Mouse (Mus musculus) spleen, adult 2 months (tissue): ENCODE measurements at regions not wholly inside any gene's neighbourhood (a gene's known extent, or its start where the extent isn't known, plus 50 kb on each side); places are given as distances from the start of the nearest gene placed in this dataset.
"Not testable (repeated sequence)": the region's sequence is repeated elsewhere in the genome, so short reads cannot be mapped to it uniquely, and the experiment has no call there.

Experiments
- DNase-seq, 2 experiments: peaks; one replicate each; pipeline versions ENCODE4 v3.0.0 to v3.0.0-alpha.2; 2012 to 2021; ENCODE audit warnings: low spot score in 2 of 2, low read depth in 1 of 2
- H3K27ac ChIP-seq: fragments of 200-500 bp; 2 replicates; pipeline ENCODE4 v1.5.1; 2012; ENCODE audit warnings: low read length, inconsistent platforms; ENCODE audit not compliant: insufficient read depth
- H3K27me3 ChIP-seq: fragments of 200-500 bp; 2 replicates; pipeline ENCODE4 v1.6.1; 2012; ENCODE audit warnings: mild to moderate bottlenecking, moderate library complexity, low read length, inconsistent platforms; ENCODE audit not compliant: control insufficient read depth, insufficient read depth
- H3K36me3 ChIP-seq: fragments of 200-500 bp; 2 replicates; pipeline ENCODE4 v1.6.1; 2012; ENCODE audit warnings: mild to moderate bottlenecking, low read length, inconsistent platforms; ENCODE audit not compliant: control insufficient read depth, insufficient read depth
- H3K4me1 ChIP-seq: fragments of 200-500 bp; 2 replicates; pipeline ENCODE4 v1.6.1; 2011; ENCODE audit warnings: inconsistent platforms; ENCODE audit not compliant: control insufficient read depth, insufficient read depth, insufficient read length
- H3K4me3 ChIP-seq: fragments of 200-500 bp; 2 replicates; pipeline ENCODE4 v1.5.1; 2011; ENCODE audit warnings: mild to moderate bottlenecking, inconsistent platforms; ENCODE audit not compliant: insufficient read depth, insufficient read length; ENCODE audit errors: extremely low read depth
- CTCF ChIP-seq: fragments of 200-500 bp; IDR thresholded peaks from 2 replicates; pipeline ENCODE4 v1.5.1; 2011; ENCODE audit warnings: mild to moderate bottlenecking, inconsistent platforms; ENCODE audit not compliant: insufficient read depth, insufficient read length, insufficient replicate concordance; ENCODE audit errors: extremely low read depth
- POLR2A ChIP-seq: fragments of 200-500 bp; IDR thresholded peaks from 2 replicates; pipeline ENCODE4 v1.6.1; 2011; ENCODE audit warnings: low read depth, low read length, inconsistent platforms
- WGBS: fragments of 180-500 bp; shearing (Covaris S2); methylation state at CpG from one replicate; pipeline ENCODE4 v1.1.7; 2018; 5-methylcytosine and 5-hydroxymethylcytosine counted together

DNA sequence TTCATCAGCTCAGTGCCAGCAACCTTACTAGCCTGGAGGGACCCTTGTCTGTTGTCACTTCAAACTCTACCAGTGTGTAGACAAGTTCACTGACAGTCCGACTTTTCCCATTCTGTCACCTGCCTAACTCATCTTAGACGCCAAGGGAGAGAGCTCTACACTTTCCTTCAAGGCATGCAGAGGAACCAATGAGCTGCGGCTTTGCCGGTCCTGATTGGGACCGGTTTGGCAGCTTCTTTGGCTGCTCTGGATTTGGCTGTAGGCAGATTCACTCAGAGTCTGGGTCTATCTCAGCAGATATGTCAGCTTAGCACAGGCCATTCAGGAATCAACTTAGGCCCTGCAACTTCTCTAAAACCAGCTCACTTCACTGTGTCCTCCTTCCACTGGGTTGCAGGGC is 264.3 kb downstream of the 1810013L24Rik start:
- 77% methylated on average over 5 of the region's 5 CpGs for WGBS
- no peak for TF ChIP-seq POLR2A
- TF ChIP-seq CTCF = no peak
- no peaks in the 10 kb centered on the region for H3K27me3 ChIP-seq
- no peak overlapping the region for H3K27ac ChIP-seq
- no peaks in the 10 kb centered on the region for H3K4me1 ChIP-seq
- DNase-seq = no peak
- no peak overlapping the region for H3K4me3 ChIP-seq
- no peaks in the 10 kb centered on the region for H3K36me3 ChIP-seq

DNA sequence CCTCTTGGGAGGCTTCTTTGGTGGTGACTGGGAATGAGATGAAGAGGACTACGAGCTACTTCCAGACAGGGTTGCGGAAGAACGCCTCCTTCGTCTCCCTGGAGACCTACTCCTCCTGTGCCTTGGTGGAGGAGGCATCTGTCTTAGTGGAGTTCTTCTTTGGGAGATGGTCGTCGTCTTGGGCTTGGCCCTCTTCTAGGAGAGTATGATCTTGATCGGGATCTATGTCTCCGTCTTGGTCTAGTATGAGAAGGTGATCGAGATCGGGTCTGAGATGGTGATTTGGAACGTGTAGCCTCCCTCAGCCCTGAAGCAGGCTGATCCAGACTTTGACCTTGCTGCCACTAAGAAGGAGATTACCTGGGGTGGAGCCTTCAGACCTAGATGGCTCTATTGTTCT is 276.3 kb downstream of the 1810013L24Rik start:
- Histone ChIP-seq H3K27me3 (no peaks in the 10 kb centered on the region), H3K4me3 (no peak overlapping the region), H3K27ac (no peak overlapping the region), H3K4me1 (no peaks in the 10 kb centered on the region), H3K36me3 (no peaks in the 10 kb centered on the region)
- no peak for TF ChIP-seq POLR2A
- no peak for TF ChIP-seq CTCF
- 93% methylated on average over 11 of the region's 11 CpGs for WGBS
- DNase-seq = no peak

DNA sequence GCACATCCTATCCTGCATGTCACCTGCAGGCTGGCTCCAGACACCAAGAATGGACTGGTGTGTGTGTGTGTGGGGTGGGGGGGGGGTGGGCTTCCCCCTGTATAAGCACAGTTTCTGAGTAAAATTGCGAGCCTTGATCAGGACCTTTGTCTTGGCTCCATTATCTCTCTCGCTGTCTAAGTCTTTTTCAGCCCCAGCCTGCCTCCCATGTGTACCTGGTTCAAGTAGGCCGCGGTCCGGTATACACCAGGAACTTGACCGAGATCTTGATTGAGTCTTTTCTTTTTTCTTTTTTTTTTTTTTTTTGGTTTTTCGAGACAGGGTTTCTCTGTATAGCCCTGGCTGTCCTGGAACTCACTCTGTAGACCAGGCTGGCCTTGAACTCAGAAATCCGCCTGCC is 276.8 kb downstream of the 1810013L24Rik start:
- H3K27me3 ChIP-seq, H3K27ac ChIP-seq, DNase-seq, H3K4me1 ChIP-seq, H3K36me3 ChIP-seq, H3K4me3 ChIP-seq: not testable (repeated sequence)
- 83% methylated on average over 8 of the region's 8 CpGs for WGBS

DNA sequence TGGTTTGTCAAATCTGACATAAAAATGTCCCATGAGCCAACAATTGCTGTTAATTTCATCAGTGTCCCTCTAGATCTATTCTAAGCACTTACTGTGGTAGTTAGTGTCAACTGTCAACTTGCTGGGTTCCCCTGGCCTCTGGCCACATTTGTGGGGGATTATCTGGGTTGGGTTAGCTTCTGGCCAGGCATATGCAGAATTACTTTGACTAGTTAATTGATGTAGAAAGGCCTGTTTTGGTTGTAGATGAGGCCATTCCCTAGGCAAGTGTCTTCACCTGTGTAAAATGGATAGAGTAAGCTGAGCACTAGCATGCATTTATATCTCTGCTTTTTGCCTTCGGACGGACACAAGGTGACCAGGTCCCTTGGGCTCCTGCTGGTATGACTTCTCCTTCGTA is 283.9 kb downstream of the 1810013L24Rik start:
- Histone ChIP-seq H3K36me3 (no peaks in the 10 kb centered on the region), H3K27ac (no peak overlapping the region), H3K4me3 (no peak overlapping the region), H3K4me1 (no peaks in the 10 kb centered on the region), H3K27me3 (no peaks in the 10 kb centered on the region)
- TF ChIP-seq CTCF (no peak), POLR2A (no peak)
- 88% methylated on average over 3 of the region's 3 CpGs for WGBS
- no peak for DNase-seq

DNA sequence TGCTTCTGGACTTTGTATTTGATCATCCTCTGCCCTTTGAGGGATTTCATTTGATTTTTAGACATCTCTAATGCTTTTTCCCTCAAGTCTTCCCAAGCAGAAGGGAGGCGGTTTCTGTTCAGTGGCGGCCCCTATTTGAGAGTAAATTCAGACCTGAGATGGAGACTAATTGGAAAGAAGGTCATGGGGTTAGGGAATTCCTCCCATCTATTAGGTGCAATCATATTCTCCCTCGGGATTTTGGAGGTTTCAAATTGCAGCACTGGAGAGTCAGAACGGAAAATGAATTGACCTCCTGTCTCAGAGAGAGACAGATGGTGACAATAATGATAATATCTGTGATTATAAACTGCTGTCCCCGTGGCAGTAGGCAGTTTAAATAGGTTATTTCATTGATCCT is 285.6 kb downstream of the 1810013L24Rik start:
- Histone ChIP-seq H3K27me3 (no peaks in the 10 kb centered on the region), H3K4me1 (no peaks in the 10 kb centered on the region), H3K4me3 (no peak overlapping the region), H3K27ac (no peak overlapping the region), H3K36me3 (no peaks in the 10 kb centered on the region)
- DNase-seq = no peak
- WGBS = 72% methylated on average over 5 of the region's 5 CpGs
- TF ChIP-seq CTCF (no peak), POLR2A (no peak)

DNA sequence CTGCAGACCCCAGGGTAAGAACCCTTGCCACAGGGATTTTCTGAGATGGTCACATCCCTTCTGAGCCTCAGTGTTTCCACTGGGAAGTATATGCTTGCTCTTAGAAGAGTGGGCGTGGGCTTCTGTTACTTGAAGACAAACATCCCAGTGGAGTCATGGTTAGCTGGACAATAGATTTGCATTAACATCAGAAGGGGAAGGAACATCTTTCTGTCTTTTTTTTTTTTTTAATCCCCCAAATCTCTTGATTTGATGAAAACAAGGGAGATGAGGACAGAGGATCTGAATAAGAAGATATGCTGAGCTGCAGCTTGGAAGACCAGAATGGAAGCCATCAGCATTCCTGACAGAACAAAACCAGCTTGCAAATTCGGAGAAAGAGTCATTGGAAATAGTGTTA is 291.7 kb downstream of the 1810013L24Rik start:
- H3K36me3 ChIP-seq = no peaks in the 10 kb centered on the region
- H3K27ac ChIP-seq = no peak overlapping the region
- H3K27me3 ChIP-seq = no peaks in the 10 kb centered on the region
- no peak overlapping the region for H3K4me3 ChIP-seq
- no peak for DNase-seq
- H3K4me1 ChIP-seq = no peaks in the 10 kb centered on the region
- WGBS = 77% methylated on average over 2 of the region's 2 CpGs
- TF ChIP-seq POLR2A = no peak
- TF ChIP-seq CTCF = no peak

DNA sequence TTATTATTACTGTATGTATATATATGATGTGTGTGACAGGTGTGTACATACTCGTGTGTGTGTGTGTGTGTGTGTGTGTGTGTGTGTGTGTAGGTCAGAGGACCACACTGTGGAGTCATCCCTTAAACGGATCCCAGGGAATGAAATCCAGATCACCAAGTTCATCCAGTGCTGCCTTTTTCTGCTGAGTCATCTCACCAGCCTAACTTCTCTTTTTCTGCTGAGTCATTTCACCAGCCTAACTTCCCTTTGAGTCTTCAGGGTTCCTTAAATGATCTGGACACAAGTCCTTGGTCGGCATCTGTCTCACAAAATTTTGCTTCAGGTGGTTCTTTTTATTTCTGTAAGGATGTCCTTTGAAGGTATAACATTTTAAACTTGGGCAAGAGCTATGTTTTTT is 302.2 kb downstream of the 1810013L24Rik start:
- no peak for DNase-seq
- WGBS = 46% methylated on average over 3 of the region's 3 CpGs
- TF ChIP-seq CTCF = no peak
- TF ChIP-seq POLR2A = no peak

DNA sequence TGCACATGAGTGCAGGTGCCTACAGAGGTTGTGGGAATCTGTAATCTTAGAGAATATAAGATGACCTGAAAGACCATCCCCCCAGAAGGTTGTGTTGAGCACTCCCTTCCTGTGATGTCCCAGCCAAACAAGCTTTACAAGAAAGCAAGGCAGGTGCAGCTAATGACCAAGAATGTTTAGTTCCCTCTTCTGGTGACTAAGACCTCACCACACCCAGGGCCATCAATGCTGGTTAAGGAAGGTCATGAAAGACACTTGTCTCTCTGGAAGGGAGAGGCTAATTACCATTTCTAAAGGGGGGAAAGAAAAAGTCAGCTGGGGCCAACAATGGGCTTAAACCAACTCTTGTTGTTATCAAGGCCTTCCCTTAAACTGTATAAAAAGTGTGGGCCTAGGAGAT is 302.9 kb downstream of the 1810013L24Rik start:
- Histone ChIP-seq H3K4me1 (no peaks in the 10 kb centered on the region), H3K27ac (no peak overlapping the region), H3K36me3 (no peaks in the 10 kb centered on the region), H3K4me3 (no peak overlapping the region), H3K27me3 (no peaks in the 10 kb centered on the region)
- no peak for TF ChIP-seq POLR2A
- no peak for DNase-seq

More for the DNA sequence above, 302.2 kb downstream of the 1810013L24Rik start:
- H3K27me3 ChIP-seq = no peaks in the 10 kb centered on the region
- H3K4me1 ChIP-seq = no peaks in the 10 kb centered on the region
- no peak overlapping the region for H3K4me3 ChIP-seq
- no peaks in the 10 kb centered on the region for H3K36me3 ChIP-seq
- H3K27ac ChIP-seq = no peak overlapping the region
